Mouse (Mus musculus) monocyte, adult 5-6 weeks (primary cell): ENCODE measurements around the gene Pop5. TPM values are rescaled to one million over a fixed set of nuclear protein-coding genes. Genes with fewer than 3 reads are reported as not detected.

Source experiments
- ATAC-seq: fragments of 153-309, 156-312 bp; replicated peaks from 2 replicates; pipeline ENCODE4 v1.8.0; 2017; ENCODE audit warnings: mild to moderate bottlenecking; ENCODE audit not compliant: low TSS enrichment, insufficient number of reproducible peaks, severe bottlenecking, poor library complexity, low FRiP score
- total RNA-seq: library from RNA; stranded (forward); fragments of 200-1000, 200-491, 200-594 nt; gene quantifications from 3 replicates; pipeline ENCODE4 v1.2.3, GENCODE M21; 2017

Pop5 gene
- total RNA-seq: 57.1 to 85.3 TPM (median 81.5 TPM) in 3 replicates

GRCm38 (mm10) chr5:115235786-115236263, at the start of gene Pop5:
TSS of gene Pop5 (plus strand) at chr5:115235836.
- peak; percentile 81 for ATAC-seq

- ATAC-seq: no peak
Measured at GRCm38 (mm10) chr5:115186371-115187073, 49.1 kb upstream of the Pop5 start.

GRCm38 (mm10) chr5:115187188-115188131, 48.2 kb upstream of the Pop5 start:
- ATAC-seq: peak; percentile 64

- ATAC-seq: 0 out of 2 replicates have a peak, but pooled peaks have one; percentile 34
Measured at GRCm38 (mm10) chr5:115188824-115189223, 46.8 kb upstream of the Pop5 start.

GRCm38 (mm10) chr5:115190081-115190480, 45.6 kb upstream of the Pop5 start:
- ATAC-seq: no peak

- ATAC-seq: no peak
Measured at GRCm38 (mm10) chr5:115191880-115192827, 43.5 kb upstream of the Pop5 start.

- ATAC-seq: no peak
Measured at GRCm38 (mm10) chr5:115192828-115193195, 42.8 kb upstream of the Pop5 start.

- ATAC-seq: no peak
Measured at GRCm38 (mm10) chr5:115193226-115193625, 42.4 kb upstream of the Pop5 start.

- ATAC-seq: no peak
Measured at GRCm38 (mm10) chr5:115193669-115194625, 41.7 kb upstream of the Pop5 start, which contains the start of gene Cabp1. TSS of gene Cabp1 (minus strand) at chr5:115194381.

GRCm38 (mm10) chr5:115194626-115195221, 40.9 kb upstream of the Pop5 start:
- no peak for ATAC-seq

- no peak for ATAC-seq
Measured at GRCm38 (mm10) chr5:115203735-115204561, 31.7 kb upstream of the Pop5 start.

GRCm38 (mm10) chr5:115204562-115205311, 30.9 kb upstream of the Pop5 start:
- no peak for ATAC-seq

- ATAC-seq: no peak
Measured at GRCm38 (mm10) chr5:115207244-115207643, 28.4 kb upstream of the Pop5 start.

GRCm38 (mm10) chr5:115207892-115208291, 27.7 kb upstream of the Pop5 start:
- no peak for ATAC-seq

- no peak for ATAC-seq
Measured at GRCm38 (mm10) chr5:115208601-115209000, 27.0 kb upstream of the Pop5 start.

GRCm38 (mm10) chr5:115210380-115210779, 25.3 kb upstream of the Pop5 start:
- no peak for ATAC-seq
